Mouse (Mus musculus) cerebellum, adult (tissue): ENCODE measurements at regions not wholly inside any gene's neighbourhood (a gene's known extent, or its start where the extent isn't known, plus 50 kb on each side); places are given as distances from the start of the nearest gene placed in this dataset.
"Not testable (repeated sequence)": the region's sequence is repeated elsewhere in the genome, so short reads cannot be mapped to it uniquely, and the experiment has no call there.

Experiments used
- ATAC-seq: cut with Nextera tagmentation; 2 replicates; pipeline ENCODE4 v1.9.2; 2017; ENCODE audit warnings: mild to moderate bottlenecking, moderate library complexity, mixed read lengths; ENCODE audit not compliant: insufficient number of reproducible peaks, low FRiP score, low TSS enrichment

- no peak for ATAC-seq
These were observed 85.6 kb downstream of the Gxylt1 start for GRCm38 (mm10) chr15:93189266-93189855.

- no peak for ATAC-seq
These were observed 98.8 kb downstream of the Gxylt1 start for GRCm38 (mm10) chr15:93176221-93176620.

- ATAC-seq: no peak
These were observed 106.2 kb downstream of the Gxylt1 start for GRCm38 (mm10) chr15:93168784-93169183.

GRCm38 (mm10) chr15:93167451-93167850 is 107.5 kb downstream of the Gxylt1 start:
- ATAC-seq: no peak

- ATAC-seq: no peak
These were observed 112.8 kb downstream of the Gxylt1 start for GRCm38 (mm10) chr15:93161924-93162910.

- no peak for ATAC-seq
These were observed 113.7 kb downstream of the Gxylt1 start for GRCm38 (mm10) chr15:93161329-93161728.

GRCm38 (mm10) chr15:93155756-93156155 is 119.2 kb downstream of the Gxylt1 start:
- ATAC-seq: no peak

GRCm38 (mm10) chr15:93154022-93154421 is 121.0 kb downstream of the Gxylt1 start:
- ATAC-seq: no peak

GRCm38 (mm10) chr15:93144899-93145298 is 130.1 kb downstream of the Gxylt1 start:
- ATAC-seq: no peak

GRCm38 (mm10) chr15:93144264-93144663 is 130.7 kb downstream of the Gxylt1 start:
- no peak for ATAC-seq

- ATAC-seq: no peak
These were observed 141.6 kb downstream of the Gxylt1 start for GRCm38 (mm10) chr15:93133379-93133778.

- ATAC-seq: no peak
These were observed 143.9 kb downstream of the Gxylt1 start for GRCm38 (mm10) chr15:93131056-93131455.

- ATAC-seq: no peak
These were observed 149.7 kb downstream of the Gxylt1 start for GRCm38 (mm10) chr15:93125261-93125660.

- ATAC-seq: no peak
These were observed 153.8 kb downstream of the Gxylt1 start for GRCm38 (mm10) chr15:93121156-93121555.

GRCm38 (mm10) chr15:93117806-93118205 is 157.2 kb downstream of the Gxylt1 start:
- ATAC-seq: not testable (repeated sequence)

- 0 out of 2 replicates have a peak, but pooled peaks have one; percentile 15 for ATAC-seq
These were observed 159.3 kb downstream of the Gxylt1 start for GRCm38 (mm10) chr15:93115674-93116102.

- ATAC-seq: no peak
These were observed 170.0 kb downstream of the Gxylt1 start for GRCm38 (mm10) chr15:93104936-93105335.

GRCm38 (mm10) chr15:93103426-93103825 is 171.6 kb downstream of the Gxylt1 start:
- no peak for ATAC-seq

GRCm38 (mm10) chr15:93101881-93102280 is 173.1 kb downstream of the Gxylt1 start:
- ATAC-seq: no peak

- ATAC-seq: no peak
These were observed 174.1 kb downstream of the Gxylt1 start for GRCm38 (mm10) chr15:93100837-93101236.

GRCm38 (mm10) chr15:93099840-93100239 is 175.1 kb downstream of the Gxylt1 start:
- no peak for ATAC-seq
